Mouse (Mus musculus): Measurements from ENCODE around the gene Arfip1.
A peak's percentile ranks its signal among the peaks of the same experiment; 100 is the strongest.
"Not testable (repeated sequence)": the region's sequence is repeated elsewhere in the genome, so short reads cannot be mapped to it uniquely, and the experiment has no call there.

Arfip1 gene

DNA sequence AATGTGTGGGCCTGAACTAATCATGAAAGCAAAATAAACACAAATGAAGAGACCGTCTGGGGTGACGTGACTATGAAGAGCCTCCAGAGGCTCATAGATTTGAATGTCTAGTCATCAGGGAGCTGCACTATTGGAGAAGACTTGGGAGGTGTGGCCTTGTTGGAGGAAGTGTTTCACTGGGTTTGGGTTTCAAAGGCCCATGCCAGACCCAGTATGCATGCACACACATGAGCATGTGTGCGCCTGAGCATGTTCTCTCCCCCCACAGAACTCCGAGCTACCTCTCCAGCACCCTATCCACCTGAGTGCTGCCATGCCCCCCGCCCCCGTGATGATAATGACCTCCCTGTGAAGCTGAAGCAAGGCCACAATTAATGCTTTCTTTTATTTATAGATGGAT is 12.8 kb downstream of the Arfip1 start:
- DNase-seq = no peak

GRCm38 (mm10) chr3:84568540-84568939 is 13.9 kb downstream of the Arfip1 start:
- DNase-seq = no peak

DNA sequence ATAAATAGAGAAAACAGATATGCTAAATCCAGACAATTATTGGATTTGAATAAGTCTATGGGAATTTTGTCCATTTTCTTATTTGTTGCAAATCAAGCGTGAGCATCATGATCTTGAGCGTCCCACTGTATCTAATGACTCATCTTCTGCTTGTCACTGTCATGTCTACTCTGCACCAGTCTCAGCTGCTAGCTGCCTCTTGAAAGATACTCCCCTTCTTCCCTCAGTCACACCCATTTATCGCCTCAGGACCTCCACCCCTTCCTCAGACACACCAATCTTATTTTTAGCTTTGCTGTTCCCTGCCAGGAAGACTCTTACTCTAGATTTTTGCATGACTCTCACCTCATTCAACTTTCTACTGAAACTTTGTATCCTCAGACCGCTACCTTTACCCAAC is 19.0 kb downstream of the Arfip1 start:
- DNase-seq = no peak

GRCm38 (mm10) chr3:84562911-84563310 is 19.5 kb downstream of the Arfip1 start:
- DNase-seq = not testable (repeated sequence)

- DNase-seq = no peak
Measured at GRCm38 (mm10) chr3:84558301-84558700, 24.1 kb downstream of the Arfip1 start.

DNA sequence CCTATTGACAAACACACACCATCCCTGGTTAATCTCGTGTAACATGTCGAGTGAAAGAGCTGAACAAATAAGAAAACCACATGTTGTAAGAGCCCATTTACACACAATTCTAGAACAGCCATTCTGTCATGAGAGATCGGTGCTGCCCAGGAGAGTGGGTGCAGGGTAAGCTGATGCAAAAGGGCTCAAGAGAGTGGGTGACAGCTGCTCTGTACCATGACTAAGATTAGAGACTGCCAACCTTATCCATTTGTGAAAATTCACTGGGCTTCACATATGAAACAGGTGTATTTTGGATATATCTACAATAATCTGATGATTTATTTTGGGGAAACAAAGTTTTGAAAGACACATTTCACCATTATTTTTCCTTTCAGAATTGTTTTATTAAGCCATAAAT is 26.6 kb downstream of the Arfip1 start:
- no peak for DNase-seq

DNA sequence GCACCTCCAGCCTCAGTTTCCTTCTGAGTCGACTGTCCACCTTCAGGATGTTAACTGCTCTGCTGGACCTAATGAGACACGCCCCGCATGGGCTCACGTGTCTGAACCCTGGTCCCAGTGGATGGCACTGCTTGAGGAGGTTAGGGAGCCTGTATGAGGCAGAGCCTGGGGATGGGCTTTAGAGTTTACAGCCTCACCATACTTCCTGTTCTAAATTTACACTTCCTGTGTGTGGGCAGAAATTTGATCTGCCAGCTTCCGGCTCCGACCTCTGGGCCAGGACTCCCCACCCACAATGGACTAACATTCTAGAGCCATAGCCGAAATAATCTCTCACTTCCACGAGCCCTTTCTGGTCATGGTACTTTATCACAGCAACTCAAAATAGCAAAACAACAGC is 35.2 kb downstream of the Arfip1 start:
- no peak for DNase-seq

DNA sequence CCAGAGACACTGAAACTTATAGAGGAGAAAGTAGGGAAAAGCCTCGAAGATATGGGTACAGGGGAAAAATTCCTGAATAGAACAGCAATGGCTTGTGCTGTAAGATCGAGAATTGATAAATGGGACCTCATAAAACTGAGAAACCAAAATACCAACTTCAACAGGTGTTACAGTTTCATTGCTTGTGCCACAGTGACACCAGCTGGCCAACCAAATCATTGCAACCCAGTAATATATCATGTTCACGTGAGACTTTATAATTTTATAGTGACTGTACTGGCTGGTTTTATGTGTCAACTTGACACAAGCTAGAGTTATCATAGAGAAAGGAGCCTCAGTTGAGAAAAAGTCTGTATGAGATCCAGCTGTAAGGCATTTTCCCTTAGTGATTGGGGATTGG is 40.0 kb downstream of the Arfip1 start:
- peak; percentile 59 for DNase-seq

DNA sequence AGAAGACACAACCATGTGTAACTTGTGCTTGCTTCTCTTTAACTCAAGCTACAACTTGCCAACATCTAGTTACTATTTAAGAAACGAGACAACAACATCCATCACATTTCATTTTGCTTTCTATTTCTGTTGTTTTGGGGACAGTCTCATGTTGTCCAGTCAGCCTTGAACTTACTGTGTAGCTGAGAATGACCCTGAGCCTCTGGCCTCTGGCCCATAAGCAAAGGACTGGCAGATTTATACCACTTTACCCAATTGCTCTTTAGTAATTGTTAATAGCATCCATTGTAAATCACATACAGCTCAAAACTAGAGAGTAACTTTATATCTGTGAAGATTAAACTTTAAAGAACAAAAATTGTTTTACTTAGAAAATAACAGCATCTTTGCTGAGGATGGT is 40.5 kb downstream of the Arfip1 start:
- DNase-seq = no peak

DNA sequence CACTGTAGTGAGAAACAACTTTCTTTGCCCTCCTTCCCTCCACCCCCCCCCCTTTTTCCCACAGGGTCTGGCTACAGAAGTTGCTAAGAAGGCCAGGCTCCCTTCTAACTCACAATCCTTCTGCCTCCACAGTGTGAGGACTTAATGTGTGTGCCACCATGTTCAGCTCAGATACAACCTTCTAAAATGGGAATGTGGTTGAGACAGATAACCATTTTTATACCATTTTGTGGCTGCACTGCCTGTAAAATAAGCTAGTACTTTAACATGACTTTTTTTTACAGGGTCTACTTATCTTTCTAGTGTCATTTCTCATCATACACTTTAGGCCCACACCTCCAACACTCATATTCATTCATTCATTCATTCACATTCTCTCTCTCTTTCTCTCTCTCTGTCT is 41.8 kb downstream of the Arfip1 start:
- DNase-seq = no peak

GRCm38 (mm10) chr3:84536987-84537386 is 45.4 kb downstream of the Arfip1 start:
- DNase-seq = no peak

- no peak for DNase-seq
Measured at GRCm38 (mm10) chr3:84533227-84533626, 49.2 kb downstream of the Arfip1 start.

DNA sequence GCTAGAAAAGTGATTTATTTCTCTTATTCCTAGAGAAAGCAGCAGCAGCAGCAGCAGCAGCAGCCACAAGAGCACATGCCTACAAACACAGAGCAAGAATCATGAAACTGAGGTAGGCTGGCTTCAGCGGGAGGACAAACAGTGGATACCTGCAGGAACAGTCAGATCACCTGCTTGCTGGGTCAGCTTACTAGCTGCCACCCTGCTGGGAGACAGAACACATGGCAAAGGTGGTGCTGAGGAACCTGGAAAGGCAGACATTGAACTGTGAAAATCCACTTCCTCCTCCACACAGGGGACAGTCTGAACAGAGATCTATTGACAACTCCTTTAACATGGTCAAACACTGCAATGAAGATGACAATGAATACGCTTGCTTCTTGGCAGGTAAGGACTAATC is 53.4 kb downstream of the Arfip1 start:
- DNase-seq = no peak

DNA sequence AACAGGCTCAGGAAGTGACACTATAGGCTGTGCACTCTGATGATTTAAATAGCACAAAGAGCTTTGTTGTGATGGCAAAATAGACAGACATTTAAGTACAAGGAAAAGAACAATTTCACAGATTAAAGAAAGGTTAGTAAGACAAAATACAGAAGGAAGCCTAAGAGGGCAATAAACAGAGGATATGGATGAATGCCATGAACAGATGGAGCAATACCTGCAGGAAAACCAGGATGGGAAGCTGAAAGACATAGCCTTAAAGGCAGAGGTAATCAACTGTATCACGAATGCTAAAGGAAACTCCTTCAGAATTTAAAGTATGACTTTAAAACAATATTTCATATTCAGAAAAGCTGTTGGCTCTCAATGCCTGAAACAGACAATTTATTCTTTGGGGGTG is 57.5 kb downstream of the Arfip1 start:
- no peak for DNase-seq

DNA sequence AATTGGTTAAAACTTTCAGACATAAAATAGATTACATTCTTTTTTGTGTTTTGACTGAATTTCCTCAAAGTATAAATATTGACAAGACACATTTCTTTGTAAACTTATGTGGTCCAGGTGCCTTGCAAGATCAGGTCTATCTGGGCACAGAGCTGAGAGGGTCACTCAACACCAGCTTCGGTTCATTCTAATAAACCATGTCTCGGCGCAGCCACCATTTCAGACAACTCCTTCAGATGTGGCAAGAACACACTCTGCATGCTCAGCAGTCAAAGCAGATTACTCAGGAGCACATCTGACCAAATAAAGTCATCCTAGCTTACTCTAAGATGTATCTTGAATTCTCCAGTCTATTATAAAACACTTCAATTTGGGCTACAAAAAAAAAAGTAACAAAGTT is 66.3 kb downstream of the Arfip1 start:
- DNase-seq = no peak

DNA sequence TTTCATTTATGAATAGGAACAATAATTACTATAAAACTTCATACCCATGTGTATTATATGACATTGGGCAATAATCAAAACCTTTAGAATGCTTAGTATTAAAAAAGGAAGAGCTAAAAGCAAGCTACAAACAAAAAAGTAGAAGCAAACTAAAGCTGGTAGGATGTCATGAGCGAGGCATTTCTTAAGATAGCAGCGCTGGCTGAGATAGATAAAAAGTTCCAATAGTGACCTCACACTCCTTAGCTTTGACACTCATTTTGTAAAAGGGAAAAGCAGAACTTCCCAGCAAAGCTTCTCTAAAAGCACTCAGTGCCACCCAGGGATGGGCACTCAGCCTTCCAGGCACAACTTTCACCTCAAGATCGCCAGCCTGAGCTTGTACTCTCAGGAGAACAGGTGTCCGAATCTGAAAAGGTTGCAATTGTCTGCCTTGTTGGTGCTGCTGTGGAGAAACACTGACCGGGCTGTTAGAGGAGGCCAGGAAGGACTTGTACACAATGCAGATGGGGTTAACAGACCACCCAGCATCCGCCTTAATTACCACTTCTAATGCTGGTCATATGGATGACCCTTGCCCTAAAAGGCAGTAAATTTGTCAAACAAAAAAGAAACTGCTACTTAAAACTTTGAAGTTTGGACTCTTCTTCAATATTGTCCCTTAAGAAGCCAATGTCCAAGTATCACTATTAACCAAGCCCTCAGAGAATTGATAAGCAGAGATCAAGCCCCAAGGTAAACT is 69.5 kb downstream of the Arfip1 start:
- DNase-seq = no peak

GRCm38 (mm10) chr3:84505193-84505592 is 77.2 kb downstream of the Arfip1 start:
- DNase-seq = no peak

GRCm38 (mm10) chr3:84504291-84504690 is 78.1 kb downstream of the Arfip1 start:
- DNase-seq = no peak

DNA sequence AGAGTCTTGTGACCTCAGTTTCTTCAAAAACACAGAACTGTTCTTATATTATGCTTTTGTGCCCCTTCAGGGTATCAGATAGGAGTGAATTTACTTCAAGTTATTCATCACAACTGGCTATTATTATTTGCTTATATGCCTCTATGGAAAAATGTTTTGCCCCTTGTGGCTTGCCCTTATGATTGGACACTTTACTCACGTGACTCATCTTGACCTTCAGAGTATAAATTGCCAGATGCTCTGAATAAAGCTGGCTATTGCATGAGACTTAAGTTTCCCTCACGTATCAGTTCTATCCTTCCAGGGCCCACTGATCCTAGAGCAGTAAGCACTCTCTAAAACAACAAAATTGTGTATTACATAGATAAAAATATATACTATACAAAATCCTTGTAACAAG is 80.3 kb downstream of the Arfip1 start:
- DNase-seq = no peak

- DNase-seq = no peak
Measured at GRCm38 (mm10) chr3:84500491-84500890, 81.9 kb downstream of the Arfip1 start.

DNA sequence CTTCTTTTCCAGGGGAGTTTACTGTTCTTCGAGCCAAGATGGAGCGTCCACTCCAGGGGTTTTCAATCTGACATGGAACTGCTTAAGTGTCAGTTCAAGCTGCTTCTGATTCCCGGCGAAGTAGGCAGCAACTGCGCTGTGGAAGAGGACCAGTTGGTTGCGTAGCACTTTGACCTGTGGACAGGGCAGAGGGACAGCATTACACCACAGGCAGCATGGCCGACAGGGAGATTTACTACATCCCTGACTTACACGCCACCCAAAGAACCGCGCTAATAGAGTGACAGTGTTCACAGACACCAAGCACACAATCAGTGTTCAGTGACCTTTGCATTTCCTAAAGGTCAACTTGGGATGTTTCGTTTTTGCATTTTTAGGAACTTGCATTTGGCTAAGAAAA is 84.7 kb downstream of the Arfip1 start:
- DNase-seq = no peak

DNA sequence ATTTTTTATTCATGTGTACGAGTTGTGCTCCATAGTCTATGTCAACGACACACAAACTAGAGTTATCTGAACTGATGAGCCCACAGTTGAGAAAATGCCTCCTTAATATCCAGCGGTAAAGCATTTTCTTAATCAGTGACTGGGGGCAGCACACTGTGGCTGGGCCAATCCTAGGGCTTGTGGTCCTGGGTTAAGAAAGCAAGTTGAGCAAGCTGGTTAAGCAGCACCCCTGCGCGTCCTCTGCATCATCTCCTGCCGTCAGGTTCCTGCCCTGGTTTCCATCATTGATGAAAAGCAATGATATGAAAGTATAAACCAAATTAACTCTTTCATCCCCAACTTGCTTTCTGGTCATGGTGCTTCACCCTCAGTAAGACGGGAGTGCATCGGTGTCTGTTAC is 89.8 kb downstream of the Arfip1 start:
- DNase-seq = no peak

- no peak for DNase-seq
Measured at GRCm38 (mm10) chr3:84492148-84492547, 90.3 kb downstream of the Arfip1 start.

DNA sequence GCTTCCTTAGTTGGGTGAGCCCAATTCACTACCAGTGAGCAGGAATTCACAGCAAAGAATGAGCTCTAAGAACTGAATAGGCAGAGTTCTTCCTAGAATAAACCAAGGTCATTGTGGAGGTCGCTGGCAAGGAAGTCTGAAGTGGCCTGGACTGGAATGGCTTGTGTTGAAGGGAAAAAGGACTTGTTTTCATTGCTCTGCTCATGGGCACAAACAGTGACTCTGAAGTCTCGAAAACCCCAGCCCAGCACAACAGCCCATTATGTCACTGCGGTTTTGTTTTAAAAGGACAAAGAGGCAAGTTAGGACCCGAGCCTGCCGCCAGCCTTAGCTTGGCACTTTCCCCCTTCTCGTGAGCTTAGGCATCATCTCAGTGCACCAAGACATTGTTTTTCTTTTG is 93.7 kb downstream of the Arfip1 start:
- no peak for DNase-seq

GRCm38 (mm10) chr3:84484891-84485290 is 97.5 kb downstream of the Arfip1 start:
- DNase-seq = no peak

Data from retina, postnatal 1 day (tissue).